Mouse (Mus musculus): Measurements from ENCODE around the gene Cyyr1. TPM values are rescaled to one million over a fixed set of nuclear protein-coding genes. Genes with fewer than 3 reads are reported as not detected.
A peak's percentile ranks its signal among the peaks of the same experiment; 100 is the strongest.

Gene Cyyr1
- polyA plus RNA-seq, 1 experiment from 2014 or later: 2.7 TPM

DNA sequence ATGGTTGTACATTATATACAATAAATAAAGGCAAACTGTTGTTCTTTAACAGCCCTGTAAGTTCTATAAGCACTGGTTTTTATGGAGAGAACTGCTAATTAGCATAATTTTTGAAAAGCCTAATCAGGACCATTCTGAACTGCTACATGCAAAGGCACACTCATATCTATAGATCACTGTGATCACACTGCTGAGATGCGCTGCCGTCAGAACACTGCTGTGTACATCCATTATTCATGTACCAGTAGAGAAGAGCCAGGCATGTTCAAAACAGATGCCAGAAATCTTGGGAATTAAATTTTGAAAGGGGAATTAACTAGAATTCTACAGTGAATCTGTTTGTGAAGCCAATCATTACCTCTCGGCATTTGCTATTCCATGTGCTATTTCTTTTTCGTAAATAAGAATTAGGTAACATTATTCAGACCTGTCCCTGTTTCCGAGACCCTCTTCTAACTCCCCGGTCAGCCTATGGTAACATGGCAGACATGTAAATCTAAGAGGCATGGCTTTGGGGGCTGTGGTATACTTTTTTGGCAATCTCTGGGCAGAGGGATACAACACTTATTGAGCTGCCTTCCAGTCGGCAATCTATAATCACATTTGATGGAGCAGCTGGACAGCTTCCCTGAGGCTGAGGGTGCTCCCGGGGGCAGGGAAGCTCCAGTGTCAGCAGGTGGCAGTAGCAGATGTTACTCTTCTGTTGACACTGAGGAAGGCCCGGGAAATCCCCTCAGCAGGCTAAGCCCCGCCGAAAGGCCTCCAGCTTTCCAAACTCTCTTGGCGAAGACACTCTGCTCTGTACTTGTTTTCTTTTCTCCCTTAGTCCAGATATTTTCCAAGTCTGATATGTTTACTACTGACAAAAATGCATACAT lies 25.2 kb downstream of the Cyyr1 start:
- no peak overlapping the region for H3K9ac ChIP-seq
- no peaks in the 10 kb centered on the region for H3K36me3 ChIP-seq (replicated peaks)
- 57% methylated on average over 12 of the region's 12 CpGs for WGBS
- no peaks in the 10 kb centered on the region for H3K4me1 ChIP-seq
- no peak; the same call in 1 of the 2 replicates for ATAC-seq (ENCODE audit: low FRiP score)
- no peaks in the 10 kb centered on the region for H3K27me3 ChIP-seq
- H3K4me2 ChIP-seq: no peak overlapping the region
- 0 out of 2 replicates have a peak overlapping the region, but pooled peaks have one; percentile 0 for H3K27ac ChIP-seq
- no peak overlapping the region for H3K4me3 ChIP-seq (replicated peaks)
- no peaks in the 10 kb centered on the region for H3K9me3 ChIP-seq

DNA sequence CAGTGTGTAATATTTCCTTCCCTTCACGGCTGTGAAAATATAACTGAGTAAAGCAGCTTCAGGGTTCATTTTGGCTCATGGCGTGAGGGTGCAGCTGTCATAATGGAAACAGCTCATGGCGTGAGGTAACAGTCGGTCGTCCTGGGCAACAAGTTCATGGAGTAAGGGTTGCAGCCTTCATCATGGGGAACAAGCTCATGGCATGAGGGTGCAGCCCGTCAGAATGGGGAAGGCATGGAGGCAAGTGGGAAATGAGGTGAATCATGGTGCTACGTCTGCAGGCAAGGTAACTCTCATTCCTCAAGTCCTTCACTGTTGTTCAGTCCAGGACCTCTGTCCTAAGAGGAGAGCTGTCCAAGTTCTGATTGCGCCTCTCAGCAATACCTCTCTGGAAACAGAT lies 28.6 kb downstream of the Cyyr1 start:
- H3K36me3 ChIP-seq (replicated peaks): no peaks in the 10 kb centered on the region
- H3K4me3 ChIP-seq (replicated peaks): no peak overlapping the region
- H3K27ac ChIP-seq: no peak overlapping the region
- WGBS: 85% methylated on average over 8 of the region's 8 CpGs
- no peak for ATAC-seq (ENCODE audit: low FRiP score)
- H3K9me3 ChIP-seq: no peaks in the 10 kb centered on the region
- no peak overlapping the region for H3K9ac ChIP-seq
- H3K4me1 ChIP-seq: no peaks in the 10 kb centered on the region
- no peaks in the 10 kb centered on the region for H3K27me3 ChIP-seq
- no peak overlapping the region for H3K4me2 ChIP-seq

DNA sequence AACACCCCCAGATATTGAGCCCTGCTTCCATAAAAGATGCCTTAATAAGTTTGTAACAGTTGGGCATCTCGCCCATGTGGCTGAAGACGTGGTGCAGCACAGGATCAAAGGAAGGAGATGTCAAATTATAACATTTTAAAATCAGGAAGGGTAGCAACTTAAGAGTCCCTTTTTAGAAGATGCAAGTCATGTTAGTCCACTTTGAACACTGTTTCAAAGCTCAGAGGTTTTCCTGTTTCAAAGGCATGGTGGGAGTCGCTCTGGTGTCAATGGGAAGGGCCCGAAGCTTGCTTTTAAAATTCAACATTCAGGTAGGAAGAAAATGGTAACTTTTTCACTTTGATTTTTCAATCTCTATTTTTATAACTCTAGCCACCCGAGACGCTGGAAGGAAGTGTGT lies 45.9 kb downstream of the Cyyr1 start:
- 91% methylated on average over 6 of the region's 6 CpGs for WGBS
- Histone ChIP-seq H3K36me3 (replicated peaks) (no peaks in the 10 kb centered on the region), H3K27ac (no peak overlapping the region), H3K27me3 (no peaks in the 10 kb centered on the region), H3K9ac (no peak overlapping the region), H3K4me1 (no peaks in the 10 kb centered on the region), H3K9me3 (no peaks in the 10 kb centered on the region), H3K4me2 (no peak overlapping the region), H3K4me3 (replicated peaks) (no peak overlapping the region)
- no peak for ATAC-seq (ENCODE audit: low FRiP score)

DNA sequence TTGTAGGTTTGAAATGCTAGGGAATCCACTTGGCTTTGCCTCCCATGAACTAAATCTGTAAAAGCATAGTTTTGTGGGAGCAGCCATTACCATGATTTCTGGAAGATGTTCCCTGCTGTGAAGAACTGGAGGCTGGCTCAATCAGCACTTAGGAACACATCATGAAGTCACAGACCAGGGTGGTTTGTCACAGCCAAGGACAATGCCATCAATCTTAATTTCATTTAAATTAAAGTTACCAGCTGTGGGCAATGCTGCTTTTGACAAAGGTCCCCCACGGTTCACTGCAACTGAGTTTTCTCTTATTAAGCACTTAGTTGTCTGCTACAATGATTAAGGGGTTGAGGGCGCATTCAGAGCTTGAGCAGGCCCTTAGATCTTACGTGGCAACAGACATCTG lies 48.1 kb downstream of the Cyyr1 start:
- H3K9ac ChIP-seq: no peak overlapping the region
- peak; percentile 27; the same call in 1 of the 2 replicates for ATAC-seq (ENCODE audit: low FRiP score)
- 32% methylated on average over 3 of the region's 3 CpGs for WGBS

DNA sequence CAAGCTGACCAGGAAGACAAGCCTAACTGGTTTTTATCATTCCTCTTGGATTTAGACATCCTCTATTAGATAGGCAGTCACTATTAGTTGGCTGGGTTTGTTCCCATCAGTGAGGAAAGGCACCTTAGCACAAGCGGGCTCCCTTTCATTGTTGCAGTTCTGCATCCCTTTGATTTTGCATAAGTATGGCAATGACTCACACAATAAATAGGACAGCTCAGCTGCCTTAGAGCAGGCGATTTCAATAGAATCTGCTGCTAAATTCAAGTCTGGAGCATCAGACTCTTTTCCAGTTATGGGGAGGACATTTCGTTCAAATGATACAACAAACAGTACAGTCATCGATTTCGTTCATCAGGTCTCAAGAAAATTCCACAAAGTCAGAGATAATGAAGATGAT lies 49.8 kb downstream of the Cyyr1 start:
- no peaks in the 10 kb centered on the region for H3K27me3 ChIP-seq
- no peaks in the 10 kb centered on the region for H3K9me3 ChIP-seq
- H3K36me3 ChIP-seq (replicated peaks): no peaks in the 10 kb centered on the region
- no peak overlapping the region for H3K27ac ChIP-seq
- no peak for ATAC-seq (ENCODE audit: low FRiP score)
- no peak overlapping the region for H3K4me3 ChIP-seq (replicated peaks)
- H3K4me1 ChIP-seq: no peaks in the 10 kb centered on the region
- 78% methylated on average over 5 of the region's 5 CpGs for WGBS
- H3K9ac ChIP-seq: no peak overlapping the region
- no peak overlapping the region for H3K4me2 ChIP-seq

More for the DNA sequence above, 48.1 kb downstream of the Cyyr1 start:
- no peaks in the 10 kb centered on the region for H3K36me3 ChIP-seq (replicated peaks)
- H3K27me3 ChIP-seq: no peaks in the 10 kb centered on the region
- no peaks in the 10 kb centered on the region for H3K4me1 ChIP-seq
- H3K9me3 ChIP-seq: no peaks in the 10 kb centered on the region
- H3K4me2 ChIP-seq: no peak overlapping the region
- no peak overlapping the region for H3K4me3 ChIP-seq (replicated peaks)
- no peak overlapping the region for H3K27ac ChIP-seq

DNA sequence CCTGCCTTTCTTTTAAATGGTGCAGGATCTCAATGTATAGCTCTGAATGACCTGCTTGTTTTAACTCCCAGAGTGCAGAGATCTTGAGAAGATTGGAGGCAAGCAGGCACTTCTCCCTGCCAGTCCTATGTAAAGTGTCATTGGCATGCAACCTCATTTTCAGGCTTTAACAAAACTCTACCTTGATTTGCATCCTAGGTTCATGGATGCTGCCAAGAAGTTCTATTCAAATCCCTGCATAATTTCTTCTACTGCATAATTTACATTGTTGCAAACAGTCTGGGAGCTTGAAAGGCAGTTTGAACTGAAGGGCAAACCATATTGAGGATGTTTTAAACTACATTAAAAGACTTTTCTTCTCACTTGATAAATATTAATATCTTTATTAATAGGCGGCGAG lies 57.4 kb downstream of the Cyyr1 start:
- Histone ChIP-seq H3K4me1 (no peaks in the 10 kb centered on the region), H3K27me3 (no peaks in the 10 kb centered on the region), H3K27ac (no peak overlapping the region), H3K4me3 (replicated peaks) (no peak overlapping the region), H3K36me3 (replicated peaks) (no peaks in the 10 kb centered on the region), H3K9me3 (no peaks in the 10 kb centered on the region), H3K4me2 (no peak overlapping the region), H3K9ac (no peak overlapping the region)
- ATAC-seq (ENCODE audit: low FRiP score): no peak
- 75% methylated on average over 2 of the region's 2 CpGs for WGBS

DNA sequence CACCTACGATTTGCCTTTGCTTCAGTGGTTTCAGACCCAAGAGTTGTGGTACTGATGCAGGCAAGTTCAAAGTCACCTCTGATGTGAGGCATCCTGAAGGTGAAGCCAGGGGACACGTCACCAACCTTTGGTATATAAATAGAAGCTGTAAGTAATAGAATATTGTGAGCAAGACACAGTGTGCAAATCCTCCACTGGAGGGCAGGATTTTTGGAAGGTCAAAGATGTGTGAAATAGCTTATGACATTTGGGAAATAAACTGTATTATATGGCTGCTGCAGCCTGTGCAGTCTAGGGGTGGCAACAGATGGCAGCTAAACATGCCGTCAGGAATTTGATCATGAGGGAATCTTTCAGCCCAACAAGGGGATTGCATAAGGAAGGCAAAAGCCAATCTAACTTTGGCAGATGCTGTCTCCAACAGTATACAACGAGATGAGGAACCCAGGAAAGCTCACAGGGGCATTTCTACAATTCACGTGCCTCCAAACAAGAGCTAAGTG lies 65.0 kb downstream of the Cyyr1 start:
- H3K4me1 ChIP-seq: no peaks in the 10 kb centered on the region
- no peak overlapping the region for H3K4me3 ChIP-seq (replicated peaks)
- WGBS: 87% methylated on average over 5 of the region's 5 CpGs
- no peak overlapping the region for H3K4me2 ChIP-seq
- ATAC-seq (ENCODE audit: low FRiP score): no peak
- no peaks in the 10 kb centered on the region for H3K36me3 ChIP-seq (replicated peaks)
- no peak overlapping the region for H3K9ac ChIP-seq
- no peak overlapping the region for H3K27ac ChIP-seq
- no peaks in the 10 kb centered on the region for H3K27me3 ChIP-seq
- H3K9me3 ChIP-seq: no peaks in the 10 kb centered on the region

DNA sequence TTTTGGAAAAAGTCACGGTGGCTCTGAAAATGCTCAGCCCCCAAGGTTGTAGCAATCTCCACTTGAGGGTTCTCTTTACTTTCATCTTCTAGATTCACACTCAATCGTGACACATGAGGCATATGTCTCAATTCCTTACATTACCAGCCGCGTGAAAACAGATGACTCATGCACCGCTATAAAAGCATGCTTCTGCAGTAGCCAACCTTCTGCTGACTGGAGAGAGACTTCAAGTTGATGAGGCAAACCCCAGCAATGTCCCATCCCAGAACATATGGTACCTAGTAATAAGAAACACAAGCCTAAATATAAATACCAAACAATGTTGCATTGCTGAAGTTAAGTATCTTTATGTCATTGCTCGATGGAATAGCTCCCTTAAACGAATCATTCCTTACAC lies 65.9 kb downstream of the Cyyr1 start:
- 91% methylated on average over 7 of the region's 7 CpGs for WGBS
- Histone ChIP-seq H3K27ac (no peak overlapping the region), H3K27me3 (no peaks in the 10 kb centered on the region), H3K9me3 (no peaks in the 10 kb centered on the region), H3K36me3 (replicated peaks) (no peaks in the 10 kb centered on the region), H3K9ac (no peak overlapping the region), H3K4me3 (replicated peaks) (no peak overlapping the region), H3K4me1 (no peaks in the 10 kb centered on the region), H3K4me2 (no peak overlapping the region)
- ATAC-seq (ENCODE audit: low FRiP score): no peak

DNA sequence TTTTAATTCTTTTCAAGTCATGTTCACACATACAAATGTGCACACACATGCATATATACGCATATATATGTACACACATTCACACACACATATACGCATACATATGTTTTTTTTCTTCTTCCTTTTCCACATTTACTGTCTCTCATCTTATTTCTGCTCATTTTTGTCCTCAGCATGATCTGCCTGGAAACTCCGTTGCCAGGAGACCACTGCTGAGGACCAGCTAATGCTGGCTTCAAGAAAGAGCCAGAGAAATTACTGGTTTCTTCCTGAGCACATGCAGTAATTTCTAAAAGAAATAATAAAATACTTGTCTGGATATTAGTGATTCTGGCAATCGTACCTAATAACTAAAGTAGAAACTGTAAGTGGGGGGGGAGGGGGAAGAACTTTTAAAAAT lies 68.6 kb downstream of the Cyyr1 start:
- Histone ChIP-seq H3K4me2 (no peak overlapping the region), H3K9ac (no peak overlapping the region), H3K36me3 (replicated peaks) (no peaks in the 10 kb centered on the region), H3K4me3 (replicated peaks) (no peak overlapping the region), H3K4me1 (no peaks in the 10 kb centered on the region), H3K9me3 (no peaks in the 10 kb centered on the region), H3K27ac (no peak overlapping the region), H3K27me3 (no peaks in the 10 kb centered on the region)
- 86% methylated on average over 4 of the region's 4 CpGs for WGBS
- ATAC-seq (ENCODE audit: low FRiP score): no peak

DNA sequence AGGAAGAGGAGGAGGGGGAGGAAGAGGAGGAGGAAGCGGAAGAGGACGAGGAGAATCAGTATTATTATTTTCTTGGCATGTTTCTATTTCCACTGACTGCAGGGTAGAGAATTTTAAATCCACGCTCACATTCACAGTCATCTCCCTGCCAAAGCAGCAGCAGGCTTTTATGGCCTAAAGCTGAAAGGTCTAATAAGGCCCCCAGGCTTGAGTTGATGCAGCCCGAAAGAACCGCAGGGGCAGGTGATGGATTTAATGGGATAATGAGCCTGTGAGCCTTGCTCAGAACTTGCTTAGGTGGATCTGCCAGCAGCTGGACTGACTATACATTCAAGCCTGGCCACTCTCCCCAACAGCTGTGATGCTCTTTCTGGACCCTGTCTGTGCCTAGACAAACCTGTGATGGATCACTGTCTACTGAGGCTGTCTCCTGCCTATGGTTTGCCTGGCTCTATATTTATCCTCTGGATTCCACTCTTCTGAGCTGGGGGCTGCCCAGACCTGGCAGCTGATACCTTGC lies 78.6 kb downstream of the Cyyr1 start:
- Histone ChIP-seq H3K27ac (no peak overlapping the region), H3K4me2 (no peak overlapping the region), H3K9ac (no peak overlapping the region), H3K4me3 (replicated peaks) (no peak overlapping the region), H3K9me3 (no peaks in the 10 kb centered on the region), H3K27me3 (no peaks in the 10 kb centered on the region), H3K36me3 (replicated peaks) (no peaks in the 10 kb centered on the region), H3K4me1 (no peaks in the 10 kb centered on the region; the same call in 1 of the 2 replicates)
- 57% methylated on average over 5 of the region's 5 CpGs for WGBS
- ATAC-seq (ENCODE audit: low FRiP score): no peak

DNA sequence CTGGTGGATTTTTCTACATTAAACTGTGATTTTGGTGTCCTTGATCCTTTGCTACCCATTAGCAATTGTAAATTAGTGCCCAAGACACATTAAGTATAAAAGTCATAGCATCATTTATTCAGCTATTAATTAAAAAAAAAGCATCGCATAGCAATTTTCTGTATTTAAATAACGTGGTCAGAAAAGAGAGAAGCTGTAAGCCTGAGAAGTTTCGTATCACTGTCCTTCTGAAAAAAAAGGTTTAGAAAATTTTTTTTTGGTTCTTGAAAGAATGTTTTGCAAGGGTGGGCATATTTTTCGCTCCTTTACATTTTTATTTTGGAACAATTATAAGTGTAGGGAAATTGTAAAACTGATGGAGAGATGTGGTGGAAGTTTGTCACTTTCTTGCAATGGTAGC lies 83.1 kb downstream of the Cyyr1 start:
- 89% methylated on average over 4 of the region's 4 CpGs for WGBS

DNA sequence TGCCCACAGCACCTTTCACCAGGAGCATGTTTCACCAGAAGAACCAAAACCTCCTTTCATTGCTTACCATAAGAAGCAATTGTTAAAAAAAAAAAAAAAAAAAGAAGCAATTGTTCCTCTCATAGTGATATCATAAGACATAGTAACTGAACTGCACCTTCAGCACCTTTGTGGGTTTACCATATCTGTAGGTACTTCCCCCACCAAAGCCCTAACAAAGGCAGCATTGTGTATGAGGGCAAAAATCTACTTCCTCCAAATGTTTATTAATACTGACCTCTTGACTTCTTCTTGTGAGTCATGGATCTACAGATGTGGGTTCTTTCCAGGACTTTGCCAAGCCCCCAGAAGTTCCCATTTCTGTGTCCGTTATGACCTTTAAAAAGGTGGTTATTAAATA lies 98.2 kb downstream of the Cyyr1 start:
- H3K27me3 ChIP-seq: no peaks in the 10 kb centered on the region
- H3K4me1 ChIP-seq: no peaks in the 10 kb centered on the region
- H3K4me3 ChIP-seq (replicated peaks): no peak overlapping the region
- H3K9me3 ChIP-seq: no peaks in the 10 kb centered on the region
- 92% methylated on average over 1 of the region's 1 CpGs for WGBS
- ATAC-seq (ENCODE audit: low FRiP score): no peak
- H3K36me3 ChIP-seq (replicated peaks): no peaks in the 10 kb centered on the region
- H3K4me2 ChIP-seq: no peak overlapping the region
- H3K27ac ChIP-seq: no peak overlapping the region
- H3K9ac ChIP-seq: no peak overlapping the region

More for the DNA sequence above, 83.1 kb downstream of the Cyyr1 start:
- H3K27ac ChIP-seq: no peak overlapping the region
- ATAC-seq (ENCODE audit: low FRiP score): no peak
- H3K27me3 ChIP-seq: no peaks in the 10 kb centered on the region
- H3K4me2 ChIP-seq: no peak overlapping the region
- no peaks in the 10 kb centered on the region for H3K9me3 ChIP-seq
- H3K9ac ChIP-seq: no peak overlapping the region
- no peaks in the 10 kb centered on the region for H3K36me3 ChIP-seq (replicated peaks)
- no peaks in the 10 kb centered on the region; the same call in 1 of the 2 replicates for H3K4me1 ChIP-seq
- no peak overlapping the region for H3K4me3 ChIP-seq (replicated peaks)

DNA sequence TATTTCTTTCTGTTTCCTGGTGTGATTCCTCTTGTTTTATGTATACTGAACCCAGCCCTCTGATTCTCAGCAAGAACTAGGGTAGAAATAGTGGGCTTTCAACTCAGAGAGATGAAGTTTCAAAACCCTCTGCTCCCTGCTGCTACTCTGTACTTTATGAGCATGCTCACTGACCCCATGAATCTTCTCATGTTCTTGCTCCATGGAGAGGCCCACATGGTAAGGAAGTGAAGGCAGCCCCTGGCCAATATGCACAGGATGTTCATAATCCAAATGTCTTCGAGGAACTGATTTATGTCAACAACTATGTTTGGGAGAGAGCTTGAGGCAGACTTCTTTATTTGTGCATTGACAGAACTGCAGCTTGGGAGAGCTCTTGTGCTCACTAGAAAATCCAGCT lies 106.9 kb downstream of the Cyyr1 start:
- no peaks in the 10 kb centered on the region for H3K9me3 ChIP-seq
- H3K4me1 ChIP-seq: no peaks in the 10 kb centered on the region
- H3K27me3 ChIP-seq: no peaks in the 10 kb centered on the region
- no peak overlapping the region for H3K4me2 ChIP-seq
- no peak overlapping the region for H3K27ac ChIP-seq
- 89% methylated on average over 1 of the region's 1 CpGs for WGBS
- no peaks in the 10 kb centered on the region for H3K36me3 ChIP-seq (replicated peaks)
- ATAC-seq (ENCODE audit: low FRiP score): no peak
- H3K9ac ChIP-seq: no peak overlapping the region
- no peak overlapping the region for H3K4me3 ChIP-seq (replicated peaks)

Data from forebrain, embryonic 12.5 days (tissue).